Mouse (Mus musculus): ENCODE data around the gene Tes. TPM values are rescaled to one million over a fixed set of nuclear protein-coding genes. Genes with fewer than 3 reads are reported as not detected.
A peak's percentile ranks its signal among the peaks of the same experiment; 100 is the strongest.
"Not testable (repeated sequence)": the region's sequence is repeated elsewhere in the genome, so short reads cannot be mapped to it uniquely, and the experiment has no call there.

The Tes gene
- polyA plus RNA-seq, 1 experiment from 2014 or later, result 41.2 TPM

DNA sequence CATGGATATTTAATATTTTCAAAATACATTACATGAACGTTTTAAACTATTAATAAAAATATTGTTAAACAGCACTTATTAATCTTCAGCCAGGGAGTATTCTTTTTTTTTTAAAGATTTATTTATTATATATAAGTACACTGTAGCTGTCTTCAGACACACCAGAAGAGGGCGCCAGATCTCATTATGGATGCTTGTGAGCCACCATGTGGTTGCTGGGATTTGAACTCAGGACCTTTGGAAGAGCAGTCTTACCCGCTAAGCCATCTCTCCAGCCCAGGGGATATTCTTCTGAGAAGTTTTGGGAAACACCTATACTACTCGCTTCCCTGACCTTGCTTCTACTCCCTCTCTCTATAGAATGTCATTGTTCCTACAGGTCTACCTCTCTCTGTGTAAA is 3.1 kb upstream of the Tes start:
- peaks cover 33% of the 10 kb centered on the region for H3K27me3 ChIP-seq (ENCODE audit: poor library complexity, severe bottlenecking)
- H3K9me3 ChIP-seq; DNase-seq (ENCODE audit: extremely low spot score, low spot score); H3K36me3 ChIP-seq (replicated peaks); H3K27ac ChIP-seq; H3K4me3 ChIP-seq: not testable (repeated sequence)
- peaks cover 17% of the 10 kb centered on the region for H3K4me1 ChIP-seq
- WGBS, result 90% methylated on average over 4 of the region's 4 CpGs

DNA sequence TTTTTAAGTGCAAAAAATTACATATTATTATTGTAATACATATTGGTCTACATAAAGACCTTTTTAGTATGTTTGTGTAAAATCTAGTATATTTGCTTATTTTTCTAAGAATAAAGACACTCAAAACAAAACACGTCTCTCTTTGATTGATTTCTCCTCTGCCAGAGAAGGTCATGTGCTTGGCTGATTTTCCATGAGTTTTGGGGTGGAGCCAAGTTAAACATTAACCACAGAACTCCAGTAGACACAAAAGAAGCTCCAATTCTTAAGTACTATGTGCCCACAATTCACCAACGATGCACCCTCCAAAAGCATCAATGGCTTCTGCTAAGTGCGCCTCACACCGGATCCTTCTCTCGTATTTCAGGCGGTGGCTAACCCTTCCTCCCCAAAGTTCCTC is 2.6 kb upstream of the Tes start:
- Histone ChIP-seq H3K9me3 (no peaks in the 10 kb centered on the region), H3K36me3 (replicated peaks) (no peaks in the 10 kb centered on the region), H3K4me3 (no peak overlapping the region), H3K4me1 (peaks cover 17% of the 10 kb centered on the region), H3K27ac (no peak overlapping the region), H3K27me3 (ENCODE audit: poor library complexity, severe bottlenecking) (peaks cover 38% of the 10 kb centered on the region)
- 93% methylated on average over 6 of the region's 6 CpGs for WGBS
- DNase-seq (ENCODE audit: extremely low spot score, low spot score), result no peak

DNA sequence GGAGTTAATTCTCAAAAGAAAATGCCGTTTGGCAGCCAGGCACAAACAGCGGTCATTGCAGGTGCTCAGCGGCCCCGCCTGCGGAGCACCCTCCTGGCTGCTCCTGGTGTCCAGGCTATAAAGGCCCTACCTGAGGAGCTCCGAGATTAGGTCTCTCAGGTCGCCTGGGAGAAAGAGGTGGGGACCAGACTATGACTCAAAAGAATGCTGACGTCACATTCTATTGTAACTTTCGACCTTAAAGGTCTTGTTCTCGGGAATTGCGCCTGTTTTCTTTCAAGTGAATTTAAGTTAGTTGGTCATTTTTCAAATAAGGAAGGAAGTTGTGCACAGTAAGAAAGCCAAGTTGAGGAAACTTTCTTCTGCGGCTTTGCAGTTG is 831 bp downstream of the Tes start:
- Histone ChIP-seq H3K36me3 (replicated peaks) (no peaks in the 10 kb centered on the region), H3K4me1 (peaks cover 17% of the 10 kb centered on the region), H3K9me3 (no peaks in the 10 kb centered on the region), H3K27me3 (ENCODE audit: poor library complexity, severe bottlenecking) (peaks cover 47% of the 10 kb centered on the region), H3K27ac (peak overlapping the region; percentile 89), H3K4me3 (peak overlapping the region; percentile 70)
- 6% methylated on average over 12 of the region's 12 CpGs for WGBS
- DNase-seq (ENCODE audit: extremely low spot score, low spot score), result no peak

DNA sequence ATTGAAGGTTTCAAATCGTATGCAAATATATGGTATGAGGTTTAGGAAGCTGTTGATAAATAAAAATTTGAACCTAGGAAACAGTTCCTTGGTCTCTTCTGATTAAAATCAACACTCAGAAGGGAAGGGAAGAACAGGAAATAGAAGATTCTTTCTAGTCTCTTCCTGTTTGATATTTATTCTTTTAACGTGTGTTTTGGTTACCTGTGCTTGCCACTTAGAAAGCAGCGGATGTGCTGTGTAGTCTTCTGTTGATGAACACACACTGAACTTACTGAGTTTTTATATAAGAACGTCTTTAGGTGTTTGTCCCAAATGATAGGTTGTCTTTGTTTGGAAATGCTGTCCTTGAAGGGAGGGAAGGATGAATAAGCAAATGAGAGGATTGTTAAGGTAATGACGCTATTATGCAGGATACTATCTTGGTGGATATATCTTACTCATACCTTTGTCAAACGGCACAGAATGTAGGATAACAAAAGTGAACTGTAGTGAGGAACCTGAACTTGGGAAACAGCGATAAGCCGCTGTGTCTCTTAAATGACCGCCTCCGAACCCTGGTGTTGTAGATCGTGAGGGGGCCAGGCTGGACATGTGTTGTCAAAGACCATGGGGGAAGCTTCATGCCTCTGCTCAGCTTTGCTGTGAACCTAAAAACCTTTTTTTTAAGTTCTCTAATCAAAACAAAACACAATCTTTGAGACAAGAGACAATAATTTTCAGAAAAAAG is 1.4 kb downstream of the Tes start:
- Histone ChIP-seq H3K36me3 (replicated peaks) (no peaks in the 10 kb centered on the region), H3K27me3 (ENCODE audit: poor library complexity, severe bottlenecking) (peaks cover 47% of the 10 kb centered on the region), H3K9me3 (no peaks in the 10 kb centered on the region), H3K27ac (no peak overlapping the region), H3K4me1 (peaks cover 17% of the 10 kb centered on the region), H3K4me3 (peak overlapping the region; percentile 70)
- 65% methylated on average over 11 of the region's 11 CpGs for WGBS
- DNase-seq (ENCODE audit: extremely low spot score, low spot score), result no peak

DNA sequence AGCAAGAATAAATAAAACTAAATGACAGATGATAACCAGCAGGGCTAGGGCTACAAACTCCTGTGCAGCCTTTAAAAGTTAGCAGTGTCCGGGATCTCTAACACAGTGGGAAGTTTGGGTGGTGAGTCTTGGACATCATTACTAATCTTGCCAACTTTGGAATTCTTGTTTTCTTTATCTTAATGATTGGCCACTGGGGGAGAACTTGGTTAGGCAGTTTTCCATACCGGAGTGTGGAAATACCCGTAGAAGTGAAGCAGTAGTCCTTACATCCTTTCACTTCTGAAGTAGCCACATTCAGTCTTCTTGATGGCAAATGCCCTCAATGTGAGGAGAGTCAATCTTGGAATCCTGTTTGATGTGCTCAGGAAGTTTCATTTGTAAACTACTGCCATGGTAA is 7.0 kb downstream of the Tes start:
- 93% methylated on average over 3 of the region's 3 CpGs for WGBS
- H3K9me3 ChIP-seq, result no peaks in the 10 kb centered on the region
- H3K27me3 ChIP-seq (ENCODE audit: poor library complexity, severe bottlenecking), result peaks cover 33% of the 10 kb centered on the region
- no peak overlapping the region for H3K4me3 ChIP-seq
- H3K36me3 ChIP-seq (replicated peaks), result no peaks in the 10 kb centered on the region
- no peak overlapping the region for H3K27ac ChIP-seq
- DNase-seq (ENCODE audit: extremely low spot score, low spot score), result no peak
- H3K4me1 ChIP-seq, result peaks cover 10% of the 10 kb centered on the region

DNA sequence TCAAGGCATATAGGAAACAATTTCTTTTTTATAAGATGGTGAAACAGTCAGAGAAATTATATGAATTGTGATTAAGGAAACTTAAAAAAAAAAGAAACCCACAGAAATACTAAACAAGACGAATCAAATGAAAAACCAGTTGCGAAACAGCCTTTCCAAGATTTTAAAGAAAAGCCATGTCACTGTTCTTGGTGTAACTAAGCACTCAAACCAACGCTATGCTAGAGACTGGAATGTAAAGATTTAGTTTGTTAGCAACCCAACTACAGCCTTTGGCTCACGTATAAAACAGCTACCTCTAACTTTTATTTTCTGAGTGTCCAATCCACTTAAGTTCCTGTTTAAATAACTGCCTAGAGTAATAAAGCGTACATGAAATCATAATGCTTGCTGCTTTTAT is 7.4 kb downstream of the Tes start:
- no peak overlapping the region for H3K27ac ChIP-seq
- WGBS, result 89% methylated on average over 5 of the region's 5 CpGs
- DNase-seq (ENCODE audit: extremely low spot score, low spot score), result no peak

DNA sequence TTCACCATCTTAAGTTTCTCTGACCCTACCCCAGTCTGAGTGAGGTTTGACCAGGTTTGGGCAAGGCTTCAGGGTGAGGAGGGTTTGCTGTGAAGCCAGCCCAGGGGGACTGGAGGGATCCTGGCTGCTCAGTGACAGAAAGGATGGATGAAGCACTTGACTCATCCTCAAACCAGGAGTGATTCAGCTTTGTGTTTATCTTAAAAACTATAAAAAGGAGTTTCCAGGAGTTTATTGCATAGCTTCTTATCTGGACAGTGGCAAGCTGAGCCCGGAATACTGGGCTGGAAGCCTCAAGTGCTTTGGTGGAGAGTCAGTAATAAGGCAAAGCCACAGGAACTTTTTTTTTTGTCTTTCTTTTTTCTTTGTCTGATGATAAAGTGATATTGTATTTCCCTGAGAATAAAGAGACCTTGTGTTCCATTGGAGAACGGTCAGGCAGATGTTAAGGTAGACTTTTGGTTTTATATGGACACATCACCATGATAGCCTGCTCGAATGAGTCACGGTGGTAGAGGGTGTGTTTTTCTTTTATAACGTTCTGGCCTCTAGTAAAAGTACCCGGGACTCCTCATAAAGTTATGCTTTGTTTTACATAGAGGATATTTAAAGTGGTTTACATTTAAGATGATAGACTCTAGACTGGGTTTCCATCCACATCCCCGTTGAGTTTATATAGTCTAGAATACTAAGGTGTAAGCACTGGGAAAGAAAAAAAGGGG is 8.0 kb downstream of the Tes start:
- 89% methylated on average over 7 of the region's 7 CpGs for WGBS
- peaks cover 23% of the 10 kb centered on the region for H3K27me3 ChIP-seq (ENCODE audit: poor library complexity, severe bottlenecking)

More for the DNA sequence above, 7.4 kb downstream of the Tes start:
- Histone ChIP-seq H3K4me3 (no peak overlapping the region), H3K4me1 (peaks cover 15% of the 10 kb centered on the region), H3K27me3 (ENCODE audit: poor library complexity, severe bottlenecking) (peaks cover 28% of the 10 kb centered on the region), H3K9me3 (no peaks in the 10 kb centered on the region), H3K36me3 (replicated peaks) (no peaks in the 10 kb centered on the region)

DNA sequence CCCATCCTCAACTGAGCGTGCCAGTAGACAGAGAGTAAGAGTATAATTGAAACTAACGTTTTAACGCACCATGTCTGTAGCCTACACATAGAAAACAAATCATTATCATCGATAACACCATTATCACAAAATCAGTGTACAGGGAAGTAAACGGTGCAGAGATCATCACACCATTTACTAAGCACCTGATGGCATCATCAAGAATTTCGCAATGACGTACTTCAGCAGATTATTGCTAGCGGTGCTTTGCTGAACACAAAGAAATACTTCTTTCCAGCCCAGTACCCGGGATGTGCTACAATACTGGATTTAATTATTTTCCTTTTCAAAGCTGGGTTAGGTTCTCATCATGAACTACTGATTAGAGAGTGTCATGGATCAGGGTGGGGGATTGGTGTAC is 12.3 kb downstream of the Tes start:
- no peaks in the 10 kb centered on the region for H3K36me3 ChIP-seq (replicated peaks)
- H3K4me1 ChIP-seq, result peaks cover 32% of the 10 kb centered on the region
- H3K27ac ChIP-seq, result 0 out of 2 replicates have a peak overlapping the region, but pooled peaks have one; percentile 40
- 60% methylated on average over 9 of the region's 9 CpGs for WGBS
- peaks cover 34% of the 10 kb centered on the region for H3K27me3 ChIP-seq (ENCODE audit: poor library complexity, severe bottlenecking)
- DNase-seq (ENCODE audit: extremely low spot score, low spot score), result no peak
- H3K9me3 ChIP-seq, result no peaks in the 10 kb centered on the region
- H3K4me3 ChIP-seq, result no peak overlapping the region

More for the DNA sequence above, 8.0 kb downstream of the Tes start:
- H3K9me3 ChIP-seq, result no peaks in the 10 kb centered on the region
- peaks cover 21% of the 10 kb centered on the region for H3K4me1 ChIP-seq
- no peaks in the 10 kb centered on the region for H3K36me3 ChIP-seq (replicated peaks)
- no peak for DNase-seq (ENCODE audit: extremely low spot score, low spot score)
- no peak overlapping the region for H3K4me3 ChIP-seq
- H3K27ac ChIP-seq, result no peak overlapping the region

DNA sequence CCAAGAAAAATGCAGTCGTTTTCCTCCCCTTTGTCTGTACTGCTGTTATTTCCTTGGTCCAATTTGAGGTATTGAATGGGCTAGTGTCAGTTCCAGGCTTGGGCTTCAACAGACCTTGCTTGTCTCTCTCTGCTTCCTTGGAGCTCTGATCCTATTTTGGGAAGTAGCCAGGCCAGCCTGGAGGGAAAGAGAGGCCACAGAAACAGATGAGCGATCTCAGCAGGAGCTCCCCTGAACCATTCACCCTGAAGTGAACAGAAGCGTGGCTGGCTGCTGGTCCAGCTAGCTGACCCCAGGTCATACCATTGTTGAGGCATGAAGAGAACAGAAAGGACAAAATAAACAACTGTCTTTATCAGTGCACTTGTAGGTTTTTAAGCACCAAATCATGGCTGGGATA is 12.8 kb downstream of the Tes start:
- DNase-seq (ENCODE audit: extremely low spot score, low spot score), result no peak
- WGBS, result 5% methylated on average over 3 of the region's 3 CpGs
- Histone ChIP-seq H3K27ac (0 out of 2 replicates have a peak overlapping the region, but pooled peaks have one; percentile 40), H3K36me3 (replicated peaks) (no peaks in the 10 kb centered on the region), H3K9me3 (no peaks in the 10 kb centered on the region), H3K27me3 (ENCODE audit: poor library complexity, severe bottlenecking) (peaks cover 34% of the 10 kb centered on the region), H3K4me3 (no peak overlapping the region), H3K4me1 (peaks cover 32% of the 10 kb centered on the region)

DNA sequence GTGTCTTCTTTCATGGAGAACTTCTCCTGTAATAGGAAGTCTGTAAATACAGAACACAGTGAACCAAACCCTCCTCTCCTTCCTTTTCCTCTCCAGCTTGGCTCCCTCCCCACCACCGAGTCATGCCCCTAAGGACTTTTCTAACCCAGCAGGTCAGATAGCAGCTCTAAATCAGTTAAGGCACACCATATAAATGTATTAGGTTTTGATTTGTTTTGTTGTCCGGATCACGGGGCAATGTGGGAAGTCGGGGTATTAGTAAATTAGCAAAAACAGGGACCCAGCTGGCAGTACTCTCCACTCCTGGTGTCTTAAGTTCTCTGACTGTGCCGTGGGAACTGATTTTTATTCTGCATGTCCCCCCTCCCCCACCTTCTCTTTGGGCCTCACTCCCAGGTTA is 14.4 kb downstream of the Tes start:
- DNase-seq (ENCODE audit: extremely low spot score, low spot score), result no peak
- WGBS, result 44% methylated on average over 5 of the region's 5 CpGs
- Histone ChIP-seq H3K4me1 (peaks cover 26% of the 10 kb centered on the region), H3K27me3 (ENCODE audit: poor library complexity, severe bottlenecking) (peaks cover 34% of the 10 kb centered on the region), H3K4me3 (no peak overlapping the region), H3K9me3 (no peaks in the 10 kb centered on the region), H3K27ac (no peak overlapping the region), H3K36me3 (replicated peaks) (no peaks in the 10 kb centered on the region)

DNA sequence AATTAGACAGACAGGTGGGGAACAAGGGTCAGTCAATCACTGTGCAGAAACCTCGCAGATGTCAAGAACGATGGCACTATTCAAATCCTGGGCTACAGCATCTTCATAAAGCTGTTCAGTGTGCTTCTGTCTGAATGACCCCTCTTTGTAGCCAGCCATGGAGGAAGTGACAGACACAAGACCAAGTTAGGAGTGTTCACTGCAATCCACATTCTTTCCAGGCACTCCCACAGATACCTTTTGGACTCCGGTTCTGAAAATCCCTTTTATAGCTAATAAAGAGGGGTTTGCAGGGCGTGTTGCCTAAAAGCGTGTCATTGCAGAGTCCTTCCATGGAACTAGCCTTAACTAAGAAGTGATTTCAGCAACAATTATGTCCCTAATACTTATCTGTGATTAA is 14.9 kb downstream of the Tes start:
- Histone ChIP-seq H3K9me3 (no peaks in the 10 kb centered on the region), H3K36me3 (replicated peaks) (no peaks in the 10 kb centered on the region), H3K27me3 (ENCODE audit: poor library complexity, severe bottlenecking) (peaks cover 29% of the 10 kb centered on the region), H3K4me1 (peaks cover 26% of the 10 kb centered on the region), H3K27ac (no peak overlapping the region), H3K4me3 (no peak overlapping the region)
- DNase-seq (ENCODE audit: extremely low spot score, low spot score), result no peak
- 70% methylated on average over 5 of the region's 5 CpGs for WGBS

DNA sequence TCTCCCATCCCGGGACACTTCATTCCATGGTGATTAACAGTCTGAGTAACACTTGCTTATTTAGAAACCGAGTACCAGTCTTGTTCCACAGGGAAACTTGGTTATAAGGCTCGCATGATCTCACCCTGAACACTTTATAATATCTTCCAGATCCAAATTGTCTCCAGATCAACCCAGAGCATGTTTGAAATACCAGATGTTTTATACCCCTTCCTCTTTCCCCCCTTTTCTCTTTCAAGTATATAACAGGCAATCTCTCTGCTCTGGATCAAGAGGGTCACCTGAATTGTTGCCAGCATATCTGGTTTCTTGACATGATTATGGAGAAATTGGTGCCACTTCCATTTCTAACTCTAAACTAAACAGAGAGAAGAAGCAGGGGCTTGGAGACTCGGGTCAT is 17.3 kb downstream of the Tes start:
- H3K9me3 ChIP-seq, result no peaks in the 10 kb centered on the region
- 70% methylated on average over 4 of the region's 4 CpGs for whole genome bisulfite sequencing
- no peaks in the 10 kb centered on the region for H3K36me3 ChIP-seq (replicated peaks)
- H3K4me3 ChIP-seq, result no peak overlapping the region
- no peak for DNase-seq (ENCODE audit: extremely low spot score, low spot score)
- H3K27me3 ChIP-seq (ENCODE audit: poor library complexity, severe bottlenecking), result peaks cover 15% of the 10 kb centered on the region; the same call in 1 of the 2 replicates
- H3K4me1 ChIP-seq, result peaks cover 18% of the 10 kb centered on the region
- no peak overlapping the region for H3K27ac ChIP-seq

DNA sequence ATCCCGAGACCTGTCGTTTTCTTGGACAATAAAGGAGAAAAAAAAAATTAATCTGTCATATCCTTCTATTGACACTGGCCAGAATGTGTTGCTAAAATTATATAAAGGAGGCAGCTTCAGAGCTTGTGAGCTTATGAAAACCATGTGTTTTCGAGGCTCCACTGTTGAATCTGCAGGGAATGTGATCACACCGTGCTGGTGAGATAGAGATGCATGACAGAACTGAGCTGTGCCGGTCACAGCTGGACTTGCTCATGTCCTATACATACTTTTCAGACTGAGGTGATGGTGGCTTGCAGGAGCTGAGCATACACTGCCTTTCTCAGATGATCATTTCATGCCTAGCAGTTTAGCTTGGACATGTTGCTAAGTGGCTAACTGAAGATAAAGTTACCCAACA is 17.9 kb downstream of the Tes start:
- Histone ChIP-seq H3K36me3 (replicated peaks) (no peaks in the 10 kb centered on the region), H3K9me3 (no peaks in the 10 kb centered on the region), H3K4me3 (no peak overlapping the region), H3K27me3 (ENCODE audit: poor library complexity, severe bottlenecking) (peaks cover 15% of the 10 kb centered on the region; the same call in 1 of the 2 replicates), H3K27ac (no peak overlapping the region), H3K4me1 (peaks cover 13% of the 10 kb centered on the region)
- DNase-seq (ENCODE audit: extremely low spot score, low spot score), result no peak
- 83% methylated on average over 5 of the region's 5 CpGs for WGBS
